ENCODE assay signal across 12 mouse cellular contexts in genomic region chr19:10094695-10095094, GRCm38 (mm10). TPM values are rescaled to one million over a fixed set of nuclear protein-coding genes. Genes with fewer than 3 reads are reported as not detected.
DNase-seq lines count a peak whose midpoint lies in the region; ATAC-seq and TF ChIP-seq lines count a peak whose summit lies in the region.
"Had no signal": no experiment of that assay in that cellular context is flagged by ENCODE, and none has a peak within 500 bp of the region (broad histone marks: within the 10 kb centered on the region; RNA-seq: fewer than 3 reads in every experiment).

No protein-coding gene starts in this region.

- 87% methylated on average over 4 of the region's 4 CpGs for WGBS in forebrain, embryonic 12.5 days
- WGBS in forebrain, postnatal 0 days, result 80% methylated on average over 4 of the region's 4 CpGs
- 66% methylated on average over 4 of the region's 4 CpGs for WGBS in intestine, embryonic 15.5 days
- WGBS in midbrain, embryonic 14.5 days, result 81% methylated on average over 4 of the region's 4 CpGs
- 81% methylated on average over 4 of the region's 4 CpGs for WGBS in kidney, embryonic 15.5 days

- no peak for TF ChIP-seq CTCF in forebrain, postnatal 0 days (IDR thresholded peaks at IDR 0.05; ENCODE audit: low read depth)
- no peak for TF ChIP-seq CTCF in G1E (IDR thresholded peaks at IDR 0.05; ENCODE audit: low read depth, low read length)

- no peaks in the 10 kb centered on the region for H3K27me3 ChIP-seq in forebrain, embryonic 12.5 days
- no peaks in the 10 kb centered on the region for H3K27me3 ChIP-seq in forebrain, postnatal 0 days (ENCODE audit: insufficient read depth, low read length)
- H3K27me3 ChIP-seq in G1E (ENCODE audit: insufficient read depth, low read length), result no peaks in the 10 kb centered on the region
- no peaks in the 10 kb centered on the region for H3K27me3 ChIP-seq in intestine, embryonic 15.5 days (replicated peaks)
- no peaks in the 10 kb centered on the region for H3K27me3 ChIP-seq in midbrain, embryonic 14.5 days (ENCODE audit: control insufficient read depth, insufficient read depth, low read length)
- H3K27me3 ChIP-seq in kidney, embryonic 15.5 days, result no peaks in the 10 kb centered on the region
- H3K27me3 ChIP-seq: embryonic facial prominence, embryonic 12.5 days; lung, embryonic 15.5 days had no signal

- H3K4me3 ChIP-seq in forebrain, embryonic 12.5 days (replicated peaks), result no peak overlapping the region
- H3K4me3 ChIP-seq in forebrain, postnatal 0 days (ENCODE audit: low read depth, low read length), result no peak overlapping the region
- H3K4me3 ChIP-seq in G1E (ENCODE audit: low read depth, low read length), result peak overlapping the region; percentile 3; the same call in 1 of the 2 replicates
- H3K4me3 ChIP-seq in intestine, embryonic 15.5 days (replicated peaks), result no peak overlapping the region
- H3K4me3 ChIP-seq in midbrain, embryonic 14.5 days (replicated peaks; ENCODE audit: low read depth, low read length), result no peak overlapping the region
- H3K4me3 ChIP-seq in kidney, embryonic 15.5 days (replicated peaks), result no peak overlapping the region
- H3K4me3 ChIP-seq: embryonic facial prominence, embryonic 12.5 days; lung, embryonic 15.5 days had no signal

- H3K9ac ChIP-seq in forebrain, embryonic 12.5 days, result no peak overlapping the region
- H3K9ac ChIP-seq in forebrain, postnatal 0 days, result no peak overlapping the region
- no peak overlapping the region for H3K9ac ChIP-seq in intestine, embryonic 15.5 days
- H3K9ac ChIP-seq in midbrain, embryonic 14.5 days (replicated peaks; ENCODE audit: low read length), result peak overlapping the region; percentile 27; the same call in 1 of the 2 replicates
- no peak overlapping the region for H3K9ac ChIP-seq in kidney, embryonic 15.5 days
- H3K9ac ChIP-seq: embryonic facial prominence, embryonic 12.5 days; lung, embryonic 15.5 days had no signal

- H3K36me3 ChIP-seq in forebrain, embryonic 12.5 days (replicated peaks), result peaks cover 77% of the 10 kb centered on the region
- H3K36me3 ChIP-seq in forebrain, postnatal 0 days (ENCODE audit: insufficient read depth), result peaks cover 49% of the 10 kb centered on the region
- peaks cover 100% of the 10 kb centered on the region for H3K36me3 ChIP-seq in G1E (replicated peaks)
- H3K36me3 ChIP-seq in intestine, embryonic 15.5 days, result peaks cover 26% of the 10 kb centered on the region
- H3K36me3 ChIP-seq in midbrain, embryonic 14.5 days (ENCODE audit: control insufficient read depth, insufficient read depth, low read length), result peaks cover 56% of the 10 kb centered on the region
- H3K36me3 ChIP-seq in kidney, embryonic 15.5 days, result peaks cover 74% of the 10 kb centered on the region

- no peak for DNase-seq in forebrain, postnatal 0 days
- no peak for DNase-seq in G1E (ENCODE audit: low spot score)
- DNase-seq in midbrain, embryonic 14.5 days, result no peak
- DNase-seq in urinary bladder, adult 18-20 months (ENCODE audit: low spot score in 2 of 2), result no peak
- DNase-seq: adrenal gland, postnatal 10 days had no signal

- peaks cover 54% of the 10 kb centered on the region for H3K4me1 ChIP-seq in forebrain, embryonic 12.5 days
- H3K4me1 ChIP-seq in forebrain, postnatal 0 days (ENCODE audit: insufficient read depth), result peaks cover 33% of the 10 kb centered on the region
- H3K4me1 ChIP-seq in G1E (ENCODE audit: insufficient read depth, low read depth, low read length), result peaks cover 86% of the 10 kb centered on the region
- H3K4me1 ChIP-seq in intestine, embryonic 15.5 days (replicated peaks), result peaks cover 39% of the 10 kb centered on the region
- H3K4me1 ChIP-seq in midbrain, embryonic 14.5 days (ENCODE audit: control insufficient read depth, insufficient read depth, low read length), result peaks cover 54% of the 10 kb centered on the region
- H3K4me1 ChIP-seq in kidney, embryonic 15.5 days, result peaks cover 17% of the 10 kb centered on the region

- no peak for ATAC-seq in forebrain, embryonic 12.5 days (ENCODE audit: low FRiP score)
- no peak for ATAC-seq in forebrain, postnatal 0 days
- ATAC-seq in G1E (ENCODE audit: extremely low read depth, insufficient number of reproducible peaks, low FRiP score, poor library complexity, severe bottlenecking), result 0 out of 2 replicates have a peak, but pooled peaks have one; percentile 22
- peak; percentile 82 for ATAC-seq in intestine, embryonic 15.5 days
- no peak for ATAC-seq in midbrain, embryonic 14.5 days (ENCODE audit: low FRiP score, low TSS enrichment)
- ATAC-seq in kidney, embryonic 15.5 days (replicated peaks; ENCODE audit: low FRiP score), result no peak
- no peak for ATAC-seq in frontal cortex, adult (ENCODE audit: low TSS enrichment)

- H3K27ac ChIP-seq in forebrain, embryonic 12.5 days, result 0 out of 2 replicates have a peak overlapping the region, but pooled peaks have one; percentile 46
- no peak overlapping the region for H3K27ac ChIP-seq in forebrain, postnatal 0 days (ENCODE audit: low read depth, low read length)
- H3K27ac ChIP-seq in intestine, embryonic 15.5 days, result peak overlapping the region; percentile 59
- no peak overlapping the region; the same call in 1 of the 2 replicates for H3K27ac ChIP-seq in midbrain, embryonic 14.5 days (replicated peaks; ENCODE audit: low read depth, low read length)
- H3K27ac ChIP-seq in kidney, embryonic 15.5 days, result no peak overlapping the region
- H3K27ac ChIP-seq: embryonic facial prominence, embryonic 12.5 days; lung, embryonic 15.5 days had no signal

- H3K9me3 ChIP-seq in forebrain, embryonic 12.5 days, result no peaks in the 10 kb centered on the region
- no peaks in the 10 kb centered on the region for H3K9me3 ChIP-seq in forebrain, postnatal 0 days (ENCODE audit: low read length)
- H3K9me3 ChIP-seq in G1E (replicated peaks), result no peaks in the 10 kb centered on the region
- no peaks in the 10 kb centered on the region for H3K9me3 ChIP-seq in intestine, embryonic 15.5 days
- no peaks in the 10 kb centered on the region for H3K9me3 ChIP-seq in midbrain, embryonic 14.5 days (ENCODE audit: control insufficient read depth, low read length)
- no peaks in the 10 kb centered on the region for H3K9me3 ChIP-seq in kidney, embryonic 15.5 days (replicated peaks)
- H3K9me3 ChIP-seq: embryonic facial prominence, embryonic 12.5 days; lung, embryonic 15.5 days had no signal

- no peak overlapping the region for H3K4me2 ChIP-seq in forebrain, embryonic 12.5 days
- H3K4me2 ChIP-seq in forebrain, postnatal 0 days (ENCODE audit: low read depth), result no peak overlapping the region
- H3K4me2 ChIP-seq in intestine, embryonic 15.5 days (replicated peaks), result peak overlapping the region; percentile 39; the same call in 1 of the 2 replicates
- H3K4me2 ChIP-seq in midbrain, embryonic 14.5 days (ENCODE audit: low read length), result peak overlapping the region; percentile 23; the same call in 1 of the 2 replicates
- no peak overlapping the region for H3K4me2 ChIP-seq in kidney, embryonic 15.5 days
- H3K4me2 ChIP-seq: embryonic facial prominence, embryonic 12.5 days; heart, embryonic 11.5 days; lung, embryonic 15.5 days had no signal

RNA-seq across cellular contexts. Expression of gene Fads2, which starts 6.9 kb away (rescaled TPM):
- polyA plus RNA-seq in forebrain, embryonic 12.5 days (2016; fragmentation: Nextera tagmentation; extraction: Ambion mirVana), result 184 and 187 TPM in 2 replicates
- 218 and 248 TPM in 2 replicates for total RNA-seq in forebrain, postnatal 0 days (2014; rRNA removed)
- 183 and 249 TPM in 2 replicates for polyA plus RNA-seq in forebrain, postnatal 0 days (2015; fragmentation: Nextera tagmentation; extraction: Ambion mirVana)
- total RNA-seq in G1E (2014; fragmentation: Nextera tagmentation) (223 and 226 TPM in 2 replicates), G1E (2017) (182 and 199 TPM in 2 replicates)
- polyA plus RNA-seq in G1E (2012), result 223 and 275 TPM in 2 replicates
- polyA plus RNA-seq in intestine, embryonic 15.5 days (2015; fragmentation: Nextera tagmentation; extraction: Ambion mirVana), result 194 and 205 TPM in 2 replicates
- polyA plus RNA-seq in midbrain, embryonic 14.5 days (2014; fragmentation: Nextera tagmentation; extraction: Ambion mirVana), result 67.3 and 114 TPM in 2 replicates
- 76.5 and 98.4 TPM in 2 replicates for polyA plus RNA-seq in kidney, embryonic 15.5 days (2015; fragmentation: Nextera tagmentation; extraction: Ambion mirVana)

RNA-seq across cellular contexts. Expression of gene Fads3, which starts 53.3 kb away (rescaled TPM):
- 5.6 and 7.4 TPM in 2 replicates for polyA plus RNA-seq in forebrain, embryonic 12.5 days (2016; fragmentation: Nextera tagmentation; extraction: Ambion mirVana)
- 45.5 and 45.6 TPM in 2 replicates for total RNA-seq in forebrain, postnatal 0 days (2014; rRNA removed)
- 25.0 and 29.4 TPM in 2 replicates for polyA plus RNA-seq in forebrain, postnatal 0 days (2015; fragmentation: Nextera tagmentation; extraction: Ambion mirVana)
- 32.8 and 41.8 TPM in 2 replicates for total RNA-seq in G1E (2014; fragmentation: Nextera tagmentation)
- 17.0 and 20.1 TPM in 2 replicates for total RNA-seq in G1E (2017)
- 46.6 and 48.8 TPM in 2 replicates for polyA plus RNA-seq in G1E (2012)
- polyA plus RNA-seq in intestine, embryonic 15.5 days (2015; fragmentation: Nextera tagmentation; extraction: Ambion mirVana), result 15.1 and 16.3 TPM in 2 replicates
- polyA plus RNA-seq in midbrain, embryonic 14.5 days (2014; fragmentation: Nextera tagmentation; extraction: Ambion mirVana), result 15.4 and 17.8 TPM in 2 replicates
- 21.5 and 22.3 TPM in 2 replicates for polyA plus RNA-seq in kidney, embryonic 15.5 days (2015; fragmentation: Nextera tagmentation; extraction: Ambion mirVana)

Comparison
In these comparisons a context has a peak if more than half of its experiments do, and no peak if none do; other contexts are left out.
1. H3K27ac ChIP-seq: peak in forebrain, embryonic 12.5 days (single experiment) and intestine, embryonic 15.5 days (single experiment); none in forebrain, postnatal 0 days (single experiment), midbrain, embryonic 14.5 days (single experiment) and kidney, embryonic 15.5 days (single experiment).
2. ATAC-seq: peak in G1E (single experiment) and intestine, embryonic 15.5 days (single experiment); none in forebrain, embryonic 12.5 days (single experiment), forebrain, postnatal 0 days (single experiment), midbrain, embryonic 14.5 days (single experiment), kidney, embryonic 15.5 days (single experiment) and frontal cortex, adult (single experiment).
3. H3K4me2 ChIP-seq: peak in intestine, embryonic 15.5 days (single experiment) and midbrain, embryonic 14.5 days (single experiment); none in forebrain, embryonic 12.5 days (single experiment), forebrain, postnatal 0 days (single experiment) and kidney, embryonic 15.5 days (single experiment).